ENCODE assay signal across 9 mouse cellular contexts in the genomic region with DNA sequence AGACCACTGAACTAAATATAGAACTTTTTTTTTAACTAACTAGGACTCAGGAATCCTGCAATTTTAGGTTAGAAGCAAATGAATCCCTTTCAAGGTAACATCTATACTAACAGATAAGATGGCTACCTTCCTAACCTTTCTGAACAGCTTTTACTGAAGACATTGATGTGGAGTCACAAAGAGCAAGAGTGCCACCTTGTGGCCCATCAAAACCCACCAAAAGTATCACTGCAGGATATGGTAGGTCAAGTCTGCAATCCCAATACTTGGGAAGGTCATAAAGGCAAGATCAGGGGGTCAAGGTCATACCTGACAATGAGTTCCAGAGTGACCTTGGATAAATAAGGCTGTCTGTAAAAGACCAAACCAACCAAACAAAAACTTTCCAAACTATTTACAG. TPM values are rescaled to one million over a fixed set of nuclear protein-coding genes. Genes with fewer than 3 reads are reported as not detected.
DNase-seq lines count a peak whose midpoint lies in the region; ATAC-seq and TF ChIP-seq lines count a peak whose summit lies in the region.
"Had no signal": no experiment of that assay in that cellular context is flagged by ENCODE, and none has a peak within 500 bp of the region (broad histone marks: within the 10 kb centered on the region; RNA-seq: fewer than 3 reads in every experiment).

No protein-coding gene starts in this region.

- H3K27ac ChIP-seq in kidney, adult 2 months (ENCODE audit: insufficient read depth, low read depth, low read length): no peak overlapping the region
- no peak overlapping the region for H3K27ac ChIP-seq in kidney, embryonic 15.5 days
- H3K27ac ChIP-seq in liver, adult 2 months (replicated peaks; ENCODE audit: insufficient read depth, low read depth, low read length): no peak overlapping the region
- H3K27ac ChIP-seq: lung, embryonic 15.5 days had no signal

- no peak for ATAC-seq in kidney, embryonic 15.5 days (replicated peaks; ENCODE audit: low FRiP score)
- peak; percentile 46 for ATAC-seq in granulocyte monocyte progenitor cell, adult 5-6 weeks (replicated peaks; ENCODE audit: poor library complexity, severe bottlenecking)

- no peaks in the 10 kb centered on the region for H3K36me3 ChIP-seq in kidney, adult 2 months (ENCODE audit: control insufficient read depth, insufficient read depth, low read length)
- peaks cover 3% of the 10 kb centered on the region; the same call in 1 of the 2 replicates for H3K36me3 ChIP-seq in kidney, embryonic 15.5 days
- H3K36me3 ChIP-seq in liver, adult 2 months (ENCODE audit: control insufficient read depth, insufficient read depth, low read length): peaks cover 15% of the 10 kb centered on the region
- H3K36me3 ChIP-seq: lung, embryonic 15.5 days had no signal

- no peak overlapping the region for H3K4me2 ChIP-seq in kidney, embryonic 15.5 days
- H3K4me2 ChIP-seq: lung, embryonic 15.5 days had no signal

- no peak overlapping the region for H3K4me3 ChIP-seq in kidney, adult 2 months (ENCODE audit: insufficient read depth, low read depth, low read length)
- H3K4me3 ChIP-seq in kidney, embryonic 15.5 days (replicated peaks): no peak overlapping the region
- no peak overlapping the region for H3K4me3 ChIP-seq in liver, adult 2 months (ENCODE audit: insufficient read depth, low read depth, low read length)
- H3K4me3 ChIP-seq: lung, embryonic 15.5 days had no signal

- 0 out of 2 replicates have a peak, but pooled peaks have one; percentile 21 for TF ChIP-seq CTCF in kidney, adult 2 months (conservative IDR thresholded peaks at IDR 0.05; ENCODE audit: insufficient read depth, insufficient read length, low read depth, low read length)
- TF ChIP-seq CTCF in liver, adult 2 months (IDR thresholded peaks at IDR 0.05; ENCODE audit: low read depth, low read length): peak; percentile 28

- H3K79me2 ChIP-seq in liver, adult 2 months (ENCODE audit: control insufficient read depth, insufficient read depth, low read length): no peaks in the 10 kb centered on the region

- no peaks in the 10 kb centered on the region for H3K4me1 ChIP-seq in kidney, adult 2 months (ENCODE audit: control insufficient read depth, insufficient read depth, low read length)
- H3K4me1 ChIP-seq in kidney, embryonic 15.5 days: no peaks in the 10 kb centered on the region
- H3K4me1 ChIP-seq in liver, adult 2 months (ENCODE audit: control insufficient read depth, insufficient read depth, low read length): no peaks in the 10 kb centered on the region
- H3K4me1 ChIP-seq: lung, embryonic 15.5 days had no signal

- no peak overlapping the region for H3K9ac ChIP-seq in kidney, embryonic 15.5 days
- H3K9ac ChIP-seq in liver, adult 2 months (ENCODE audit: low read depth, low read length): no peak overlapping the region
- H3K9ac ChIP-seq: lung, embryonic 15.5 days had no signal

- H3K27me3 ChIP-seq in kidney, adult 2 months (replicated peaks; ENCODE audit: control insufficient read depth, insufficient read depth, low read length): no peaks in the 10 kb centered on the region
- H3K27me3 ChIP-seq in kidney, embryonic 15.5 days: 0 out of 2 replicates have a peak, but pooled peaks cover 4% of the 10 kb centered on the region
- no peaks in the 10 kb centered on the region for H3K27me3 ChIP-seq in liver, adult 2 months (ENCODE audit: control insufficient read depth, insufficient read depth, low read length)
- H3K27me3 ChIP-seq: lung, embryonic 15.5 days had no signal

- peak; percentile 44 for DNase-seq in kidney, adult 2 months
- peak; percentile 57 for DNase-seq in MN1 (ENCODE audit: low spot score)
- DNase-seq in c-Kit-positive CD71-positive TER-119-negative erythroid progenitor cells, embryonic 14.5 days (ENCODE audit: low read depth): peak; percentile 30
- peak; percentile 40 for DNase-seq in liver, adult 2 months (ENCODE audit: extremely low read depth, low read depth, low spot score)
- DNase-seq in retina, embryonic 14.5 days (ENCODE audit: low spot score): peak; percentile 71
- no peak for DNase-seq in yolk sac, embryonic 10.5 days (ENCODE audit: low spot score)

- no peak for TF ChIP-seq POLR2A in kidney, adult 2 months (IDR thresholded peaks at IDR 0.05; ENCODE audit: low read depth, low read length)
- no peak for TF ChIP-seq POLR2A in liver, adult 2 months (IDR thresholded peaks at IDR 0.05; ENCODE audit: extremely low read depth, insufficient read depth, low read length)

- H3K9me3 ChIP-seq in kidney, embryonic 15.5 days (replicated peaks): no peaks in the 10 kb centered on the region
- H3K9me3 ChIP-seq: lung, embryonic 15.5 days had no signal

RNA-seq across cellular contexts. Expression of gene Txlng, which starts 28.9 kb away (rescaled TPM):
- 2.6 and 4.5 TPM in 2 replicates for polyA plus RNA-seq in kidney, adult 2 months (2012; rRNA removed)
- polyA plus RNA-seq in kidney, embryonic 15.5 days (2015; fragmentation: Nextera tagmentation; extraction: Ambion mirVana): 16.8 and 17.1 TPM in 2 replicates
- total RNA-seq in granulocyte monocyte progenitor cell, adult 5-6 weeks (2014; fragmentation: Nextera tagmentation): 21.9 and 26.4 TPM in 2 replicates
- total RNA-seq in granulocyte monocyte progenitor cell, adult 5-6 weeks (2017): 39.6 and 41.4 TPM in 2 replicates
- total RNA-seq in liver, adult 2 months (2014; rRNA removed): 18.0 and 20.0 TPM in 2 replicates
- 3.1 and 3.5 TPM in 2 replicates for polyA plus RNA-seq in liver, adult 2 months (2012; rRNA removed)

RNA-seq across cellular contexts. Expression of gene Rbbp7, which starts 40.2 kb away (rescaled TPM):
- polyA plus RNA-seq in kidney, adult 2 months (2012; rRNA removed): 53.5 and 62.7 TPM in 2 replicates
- polyA plus RNA-seq in kidney, embryonic 15.5 days (2015; fragmentation: Nextera tagmentation; extraction: Ambion mirVana): 537 and 542 TPM in 2 replicates
- 185 and 255 TPM in 2 replicates for total RNA-seq in granulocyte monocyte progenitor cell, adult 5-6 weeks (2014; fragmentation: Nextera tagmentation)
- 276 and 296 TPM in 2 replicates for total RNA-seq in granulocyte monocyte progenitor cell, adult 5-6 weeks (2017)
- total RNA-seq in liver, adult 2 months (2014; rRNA removed): 64.0 and 66.7 TPM in 2 replicates
- polyA plus RNA-seq in liver, adult 2 months (2012; rRNA removed): 23.5 and 25.4 TPM in 2 replicates
